Mouse (Mus musculus): ENCODE data around the gene Ebpl. TPM values are rescaled to one million over a fixed set of nuclear protein-coding genes. Genes with fewer than 3 reads are reported as not detected.

Gene Ebpl
- polyA plus RNA-seq (2021): 4.0 TPM

DNA sequence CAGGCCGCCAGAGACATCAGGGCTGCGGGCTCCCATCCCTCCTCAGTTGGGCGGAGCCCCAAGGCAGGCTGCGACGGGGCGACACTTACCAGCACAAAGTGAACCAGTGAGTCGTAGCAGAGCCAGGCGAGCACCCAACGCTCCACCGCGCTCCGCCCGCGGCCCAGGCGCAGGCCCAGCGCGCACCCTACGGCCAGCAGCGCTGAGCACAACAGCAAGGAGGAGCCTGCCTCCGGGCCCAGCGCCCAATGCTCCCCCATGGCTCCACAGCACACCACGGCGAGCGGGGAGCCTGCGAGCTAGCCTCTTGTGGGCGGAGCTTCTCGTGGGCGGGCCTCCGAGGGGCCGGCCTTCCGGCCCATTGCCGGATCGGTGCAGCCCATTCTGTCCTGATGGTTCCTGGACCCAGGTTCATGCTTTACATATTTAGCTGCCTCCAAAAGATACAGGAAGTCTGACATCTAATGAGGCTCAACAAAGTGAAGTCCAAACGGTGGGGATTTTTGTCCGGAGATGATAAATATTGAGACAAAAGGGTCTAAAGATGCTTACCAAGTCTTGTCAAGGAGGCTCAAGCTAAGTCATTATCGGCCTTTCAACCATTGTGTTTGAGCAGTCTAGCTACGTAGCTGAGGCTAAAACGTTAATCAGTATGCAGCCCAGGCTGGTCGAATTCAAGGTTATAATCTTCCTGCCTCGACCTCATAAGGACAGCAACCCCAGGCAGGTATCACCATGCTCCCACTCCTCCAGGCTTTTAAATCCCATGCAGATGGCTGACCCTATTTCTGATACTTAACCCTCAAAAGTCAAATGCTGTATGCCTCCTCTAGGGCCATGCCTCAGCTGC, at the start of gene Ebpl:
Ebpl (minus strand) TSS at position 309 of the 850 bp plus-strand sequence.
- in situ Hi-C loops (cut with MboI; ENCODE audit: low pct_unique_long_range_greater_than_20kb): no loop called here
- CTCF ChIA-PET: interaction anchor here (0.9 kb wide), 1 partner anchor 79 kb away, joined by 3 read pairs; no protein-coding TSS in a partner anchor
- ATAC-seq: peak; percentile 94
- POLR2A ChIA-PET: interaction anchor here (0.7 kb wide), 1 partner anchor 20 kb away, joined by 3 read pairs; no protein-coding TSS in a partner anchor
- no peaks in the 10 kb centered on the region for H3K27me3 ChIP-seq
- TF ChIP-seq CTCF (IDR thresholded peaks at IDR 0.05): no peak
- DNase-seq (ENCODE audit: low read depth, low spot score): peak; percentile 13

DNA sequence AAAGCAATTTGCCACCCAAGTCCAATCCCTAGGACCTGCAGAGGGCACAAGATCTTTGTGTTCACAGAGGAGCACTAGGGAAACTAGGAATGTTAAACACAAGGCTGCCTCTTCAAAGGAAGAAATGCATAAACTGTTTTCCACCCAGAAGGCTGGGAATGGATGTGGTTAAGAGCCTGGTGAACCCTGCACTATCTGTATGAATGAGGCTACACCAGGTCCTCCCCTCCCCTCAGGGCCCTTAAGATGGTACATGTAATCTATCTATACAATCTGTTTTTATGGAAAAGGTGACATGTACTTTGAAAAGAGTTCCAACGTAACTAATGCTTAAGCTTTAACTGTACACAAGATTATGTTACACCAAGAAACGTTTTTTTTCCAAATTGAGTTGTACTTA, 49.8 kb upstream of the Ebpl start:
- ChIA-PET CTCF (interaction anchor here (1.1 kb wide), 1 partner anchor 22 kb away, joined by 3 read pairs; no protein-coding TSS in a partner anchor), POLR2A (interaction anchor here (0.6 to 1.3 kb wide), 2 partner anchors 10 to 993 kb away, joined by 3 read pairs; no protein-coding TSS in a partner anchor)
- in situ Hi-C loops (cut with MboI; ENCODE audit: low pct_unique_long_range_greater_than_20kb): no loop called here
- ATAC-seq (no peak), DNase-seq (ENCODE audit: low read depth, low spot score) (no peak)
- no peak for TF ChIP-seq CTCF (IDR thresholded peaks at IDR 0.05)
- H3K27me3 ChIP-seq: no peaks in the 10 kb centered on the region

DNA sequence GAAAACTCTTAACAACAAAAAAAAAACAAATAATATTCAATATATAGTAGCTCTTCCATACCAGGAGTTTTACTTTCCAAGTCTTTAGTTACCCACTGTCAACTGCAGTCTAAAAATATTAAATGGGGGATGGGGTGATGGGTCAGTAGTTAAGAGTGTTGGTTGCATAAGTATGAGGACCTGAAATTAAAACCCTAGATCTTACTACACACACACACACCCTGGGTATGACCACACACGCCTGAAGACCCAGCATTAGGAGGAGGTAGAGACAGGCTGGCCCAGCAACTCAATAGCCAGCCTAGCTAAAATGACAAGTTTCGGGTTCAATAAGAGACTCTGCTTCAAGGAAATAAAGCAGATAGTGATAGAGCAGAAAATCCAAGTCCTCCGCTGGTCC, 46.8 kb upstream of the Ebpl start:
- CTCF ChIA-PET: interaction anchor here (1.0 to 1.3 kb wide), 2 partner anchors 14 to 29 kb away, joined by 3 read pairs; no protein-coding TSS in a partner anchor
- POLR2A ChIA-PET: interaction anchor here (0.7 kb wide), 1 partner anchor 27 kb away, joined by 3 read pairs; no protein-coding TSS in a partner anchor
- in situ Hi-C loops (cut with MboI; ENCODE audit: low pct_unique_long_range_greater_than_20kb): no loop called here
- no peaks in the 10 kb centered on the region for H3K27me3 ChIP-seq
- no peak for ATAC-seq
- DNase-seq (ENCODE audit: low read depth, low spot score): no peak
- TF ChIP-seq CTCF (IDR thresholded peaks at IDR 0.05): no peak

- DNase-seq (ENCODE audit: low read depth, low spot score): no peak
- H3K27me3 ChIP-seq: no peaks in the 10 kb centered on the region
- in situ Hi-C loops (cut with MboI; ENCODE audit: low pct_unique_long_range_greater_than_20kb): no loop called here
- ChIA-PET POLR2A (no interaction called here), CTCF (no interaction called here)
- no peak for ATAC-seq
- TF ChIP-seq CTCF (IDR thresholded peaks at IDR 0.05): no peak
Observed at GRCm38 (mm10) chr14:61405761-61406160, 45.5 kb upstream of the Ebpl start.

DNA sequence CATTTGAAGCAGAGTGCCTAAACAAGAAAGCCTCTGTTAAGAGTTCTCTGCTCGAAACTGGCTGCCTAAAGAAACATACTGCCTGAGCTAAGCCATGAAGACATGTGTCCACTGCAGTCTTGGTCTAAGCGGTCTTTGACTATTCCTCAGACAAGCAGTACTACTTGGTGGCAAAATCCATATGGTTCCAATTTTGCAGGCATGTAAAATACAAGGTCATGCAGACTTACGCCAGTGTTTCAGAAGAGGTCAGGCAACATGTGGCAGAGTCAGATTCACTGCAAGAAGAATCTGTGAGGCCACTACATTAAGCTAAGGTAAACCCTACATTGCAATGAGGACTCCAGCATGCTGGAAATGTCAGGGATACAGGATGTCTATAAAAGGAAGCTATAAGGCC, 44.7 kb upstream of the Ebpl start:
- in situ Hi-C loops (cut with MboI; ENCODE audit: low pct_unique_long_range_greater_than_20kb): no loop called here
- TF ChIP-seq CTCF (IDR thresholded peaks at IDR 0.05): no peak
- no peak for ATAC-seq
- ChIA-PET POLR2A (interaction anchor here (0.6 kb wide), 1 partner anchor 116 kb away, joined by 4 read pairs; no protein-coding TSS in a partner anchor), CTCF (interaction anchor here (2.0 kb wide), 1 partner anchor 8 kb away, joined by 6 read pairs; no protein-coding TSS in a partner anchor)
- DNase-seq (ENCODE audit: low read depth, low spot score): no peak
- H3K27me3 ChIP-seq: no peaks in the 10 kb centered on the region

DNA sequence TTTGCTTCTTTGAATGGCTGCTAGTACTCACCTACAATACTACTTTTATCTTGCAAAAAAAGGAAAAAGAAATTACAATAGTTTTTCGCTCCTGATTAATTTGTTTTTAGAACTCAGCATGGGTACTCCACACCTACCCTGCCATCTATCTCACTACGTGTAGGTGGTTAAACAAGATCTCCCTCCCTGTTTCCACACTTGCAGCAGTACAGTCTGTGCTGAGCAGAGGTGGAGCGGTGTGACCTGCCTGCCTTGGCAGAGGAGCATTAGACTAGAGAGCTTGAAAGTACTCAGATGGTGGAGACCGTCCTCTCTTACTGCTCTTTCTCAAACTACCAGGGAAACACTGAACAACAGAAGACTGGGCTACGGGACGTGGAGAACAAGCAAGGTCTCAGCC, 34.5 kb upstream of the Ebpl start:
- in situ Hi-C loops (cut with MboI; ENCODE audit: low pct_unique_long_range_greater_than_20kb): no loop called here
- no peak for TF ChIP-seq CTCF (IDR thresholded peaks at IDR 0.05)
- no peak for ATAC-seq
- POLR2A ChIA-PET: no interaction called here
- CTCF ChIA-PET: no interaction called here
- no peak for DNase-seq (ENCODE audit: low read depth, low spot score)
- H3K27me3 ChIP-seq: no peaks in the 10 kb centered on the region

GRCm38 (mm10) chr14:61390586-61390985, 30.3 kb upstream of the Ebpl start:
- ATAC-seq (no peak), DNase-seq (ENCODE audit: low read depth, low spot score) (no peak)
- no peaks in the 10 kb centered on the region for H3K27me3 ChIP-seq
- in situ Hi-C loops (cut with MboI; ENCODE audit: low pct_unique_long_range_greater_than_20kb): no loop called here
- ChIA-PET CTCF (interaction anchor here (1.5 kb wide), 1 partner anchor 13 kb away, joined by 5 read pairs; no protein-coding TSS in a partner anchor), POLR2A (no interaction called here)
- no peak for TF ChIP-seq CTCF (IDR thresholded peaks at IDR 0.05)

- TF ChIP-seq CTCF (IDR thresholded peaks at IDR 0.05): no peak
- ATAC-seq: no peak
- in situ Hi-C loops (cut with MboI; ENCODE audit: low pct_unique_long_range_greater_than_20kb): no loop called here
- CTCF ChIA-PET: no interaction called here
- H3K27me3 ChIP-seq: no peaks in the 10 kb centered on the region
- DNase-seq (ENCODE audit: low read depth, low spot score): no peak
- POLR2A ChIA-PET: no interaction called here
Observed at GRCm38 (mm10) chr14:61367290-61367689, 7.1 kb upstream of the Ebpl start.

GRCm38 (mm10) chr14:61364656-61365055, 4.4 kb upstream of the Ebpl start:
- POLR2A ChIA-PET: interaction anchor here (0.7 kb wide), 1 partner anchor 557 kb away, joined by 4 read pairs; no protein-coding TSS in a partner anchor
- in situ Hi-C loops (cut with MboI; ENCODE audit: low pct_unique_long_range_greater_than_20kb): no loop called here
- CTCF ChIA-PET: interaction anchor here (1.2 kb wide), 1 partner anchor 33 kb away, joined by 5 read pairs; no protein-coding TSS in a partner anchor
- no peaks in the 10 kb centered on the region for H3K27me3 ChIP-seq
- ATAC-seq (no peak), DNase-seq (ENCODE audit: low read depth, low spot score) (no peak)
- no peak for TF ChIP-seq CTCF (IDR thresholded peaks at IDR 0.05)

- CTCF ChIA-PET: interaction anchor here (1.0 kb wide), 1 partner anchor 17 kb away, joined by 3 read pairs; no protein-coding TSS in a partner anchor
- DNase-seq (ENCODE audit: low read depth, low spot score): no peak
- POLR2A ChIA-PET: no interaction called here
- TF ChIP-seq CTCF (IDR thresholded peaks at IDR 0.05): no peak
- no peak for ATAC-seq
- H3K27me3 ChIP-seq: no peaks in the 10 kb centered on the region
- in situ Hi-C loops (cut with MboI; ENCODE audit: low pct_unique_long_range_greater_than_20kb): no loop called here
Observed at GRCm38 (mm10) chr14:61363734-61364133, 3.5 kb upstream of the Ebpl start.

DNA sequence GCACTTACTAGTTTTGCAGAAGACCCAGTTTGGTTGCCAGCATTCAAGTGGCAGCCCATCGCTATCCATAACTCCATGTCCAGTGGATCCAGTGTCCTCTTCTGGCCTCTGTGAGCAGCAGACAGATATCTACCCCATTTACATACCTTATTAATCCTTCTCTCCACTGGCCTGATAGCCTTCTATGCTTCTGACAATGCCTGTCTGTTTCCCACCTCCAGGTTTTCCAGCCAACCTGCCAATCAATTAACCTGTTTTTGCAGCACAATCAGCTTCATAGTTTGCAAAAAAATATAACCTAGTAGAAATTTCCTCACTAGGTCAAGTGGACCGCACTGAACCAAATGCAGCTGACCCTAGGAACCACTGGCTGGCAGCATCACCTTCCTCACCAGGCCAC, 2.0 kb upstream of the Ebpl start:
- no peak for DNase-seq (ENCODE audit: low read depth, low spot score)
- no peak for ATAC-seq
- TF ChIP-seq CTCF (IDR thresholded peaks at IDR 0.05): no peak
- ChIA-PET CTCF (no interaction called here), POLR2A (no interaction called here)
- H3K27me3 ChIP-seq: no peaks in the 10 kb centered on the region
- in situ Hi-C loops (cut with MboI; ENCODE audit: low pct_unique_long_range_greater_than_20kb): no loop called here

Measured in Patski (cell line).